Mouse (Mus musculus) gastrocnemius, postnatal 36 days (tissue): Measurements from ENCODE around the gene Vmn1r159. TPM values are rescaled to one million over a fixed set of nuclear protein-coding genes. Genes with fewer than 3 reads are reported as not detected.
"Not testable (repeated sequence)": the region's sequence is repeated elsewhere in the genome, so short reads cannot be mapped to it uniquely, and the experiment has no call there.

Source experiments
- DNase-seq, 2 experiments: peaks; one replicate each; pipeline ENCODE4 v3.0.0; 2022
- intact Hi-C: fragments of 180-260 bp; cut with DNase I; formaldehyde crosslinking; loops from one replicate; pipeline ENCODE4 v1.15.1; 2025
- long read RNA-seq, 2 experiments: library from polyadenylated mRNA; stranded (forward); transcript quantifications; one replicate each; pipeline ENCODE4 v2.0.0; 2021
- total RNA-seq, 2 experiments: library from RNA; stranded (reverse); gene quantifications; 2 replicates each; pipeline ENCODE4 v1.2.3; 2021

Vmn1r159 gene
- not detected for total RNA-seq
- long read RNA-seq, experiment 1, result 0 reads
- long read RNA-seq, experiment 2, result 0 reads

GRCm38 (mm10) chr7:22843505-22843904 lies at the start of gene Vmn1r159:
Gene Vmn1r159, minus strand, starts transcription at chr7:22843605.
- DNase-seq, intact Hi-C loops: not testable (repeated sequence)

DNA sequence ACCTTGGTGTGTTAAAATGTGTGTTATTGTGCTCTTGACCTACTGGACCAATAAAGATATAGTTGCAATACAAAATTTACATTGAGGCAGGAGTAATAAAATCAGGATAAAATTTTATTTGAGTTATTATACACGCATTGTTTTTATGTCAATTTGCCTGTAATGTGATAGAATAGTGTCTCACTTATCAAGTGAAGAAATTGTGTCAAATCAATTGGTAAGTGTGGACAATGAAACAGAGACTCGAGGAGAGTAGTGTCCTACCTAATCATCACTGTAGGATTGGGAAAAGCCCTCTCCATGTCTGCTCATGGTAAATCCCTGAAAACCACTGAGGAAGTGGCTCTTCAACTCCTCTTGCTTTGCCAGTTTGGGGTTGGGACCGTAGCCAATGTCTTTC lies 27.5 kb upstream of the Vmn1r159 start, which contains the start of gene Vmn1r160:
Gene Vmn1r160, plus strand, starts transcription at position 301 of the 400 bp plus-strand sequence.
- DNase-seq, intact Hi-C loops: not testable (repeated sequence)

Other genes starting within 250 kb of the Vmn1r159 start
- gene Vmn1r155, start 185.6 kb downstream of the Vmn1r159 start, total RNA-seq, result not detected
- not detected for gene Gm8693, start 151.3 kb downstream of the Vmn1r159 start, total RNA-seq
- not detected for gene Gm4567, start 123.9 kb downstream of the Vmn1r159 start, total RNA-seq
- gene Vmn1r157, start 81.9 kb downstream of the Vmn1r159 start, total RNA-seq, result not detected
- gene Vmn1r158, start 52.8 kb downstream of the Vmn1r159 start, total RNA-seq, result not detected
- not detected for gene Vmn1r160, start 27.6 kb upstream of the Vmn1r159 start, total RNA-seq
- gene Gm4214, start 141.1 kb upstream of the Vmn1r159 start, total RNA-seq, result not detected
- gene Gm4216, start 176.3 kb upstream of the Vmn1r159 start, total RNA-seq, result not detected
- gene Vmn1r163, start 211.9 kb upstream of the Vmn1r159 start, total RNA-seq, result not detected
- gene Gm8720, start 223.9 kb upstream of the Vmn1r159 start, total RNA-seq, result not detected